Mouse (Mus musculus) forebrain, embryonic 14.5 days (tissue): Measurements from ENCODE around the gene Uba7. TPM values are rescaled to one million over a fixed set of nuclear protein-coding genes. Genes with fewer than 3 reads are reported as not detected.

Experiments used
- ATAC-seq: fragments of 200-750 bp; cut with Nextera tagmentation; 2 replicates; pipeline ENCODE4 v1.8.0; 2017; ENCODE audit warnings: mild to moderate bottlenecking, moderate library complexity
- DNase-seq: peaks from one replicate; pipeline ENCODE4 v3.0.0-alpha.2; 2015; ENCODE audit warnings: low spot score
- H3K27ac ChIP-seq: fragments of 300-500 bp; sonication (generic); 2 replicates; pipeline ENCODE4 v1.5.1; 2014; ENCODE audit warnings: low read depth, mild to moderate bottlenecking, control low read depth, low read length, moderate library complexity
- H3K27me3 ChIP-seq: fragments of 300-500 bp; sonication (generic); replicated peaks from 2 replicates; pipeline ENCODE4 v1.6.1; 2014; ENCODE audit warnings: low read length, control low read depth, mixed read lengths; ENCODE audit not compliant: control insufficient read depth, insufficient read depth
- H3K36me3 ChIP-seq: fragments of 300-500 bp; sonication (generic); 2 replicates; pipeline ENCODE4 v1.6.1; 2014; ENCODE audit warnings: low read length, control low read depth; ENCODE audit not compliant: control insufficient read depth, insufficient read depth
- H3K4me1 ChIP-seq: fragments of 300-500 bp; sonication (generic); 2 replicates; pipeline ENCODE4 v1.6.1; 2014; ENCODE audit warnings: antibody characterized with exemption, low read length, control low read depth; ENCODE audit not compliant: control insufficient read depth, insufficient read depth
- H3K4me2 ChIP-seq: fragments of 300-500 bp; sonication (generic); 2 replicates; pipeline ENCODE4 v1.6.1; 2014; ENCODE audit warnings: mild to moderate bottlenecking, control low read depth, low read length
- H3K4me3 ChIP-seq: fragments of 300-500 bp; sonication (generic); 2 replicates; pipeline ENCODE4 v1.5.1; 2014; ENCODE audit warnings: low read depth, low read length, control low read depth
- H3K9ac ChIP-seq: fragments of 300-500 bp; sonication (generic); 2 replicates; pipeline ENCODE4 v1.6.1; 2014; ENCODE audit warnings: mild to moderate bottlenecking, low read length, control low read depth, moderate library complexity
- H3K9me3 ChIP-seq: fragments of 300-500 bp; sonication (generic); replicated peaks from 2 replicates; pipeline ENCODE4 v1.6.1; 2016; ENCODE audit warnings: low read length, control low read depth, mixed read lengths; ENCODE audit not compliant: control insufficient read depth
- WGBS: fragments of 180-500 bp; shearing (Covaris S2); extraction: QIAGEN DNeasy Blood & Tissue Kit; methylation state at CpG from one replicate; pipeline ENCODE4 v1.1.7; 2014; 5-methylcytosine and 5-hydroxymethylcytosine counted together
- polyA plus RNA-seq: library from polyadenylated mRNA; unstranded; fragments of >200 nt; fragmentation: Nextera tagmentation; extraction: Ambion mirVana; gene quantifications from 2 replicates; pipeline ENCODE4 v1.2.1, GENCODE M21; 2014

Gene Uba7
- polyA plus RNA-seq, 1 experiment from 2014 or later, result 4.7 TPM

DNA sequence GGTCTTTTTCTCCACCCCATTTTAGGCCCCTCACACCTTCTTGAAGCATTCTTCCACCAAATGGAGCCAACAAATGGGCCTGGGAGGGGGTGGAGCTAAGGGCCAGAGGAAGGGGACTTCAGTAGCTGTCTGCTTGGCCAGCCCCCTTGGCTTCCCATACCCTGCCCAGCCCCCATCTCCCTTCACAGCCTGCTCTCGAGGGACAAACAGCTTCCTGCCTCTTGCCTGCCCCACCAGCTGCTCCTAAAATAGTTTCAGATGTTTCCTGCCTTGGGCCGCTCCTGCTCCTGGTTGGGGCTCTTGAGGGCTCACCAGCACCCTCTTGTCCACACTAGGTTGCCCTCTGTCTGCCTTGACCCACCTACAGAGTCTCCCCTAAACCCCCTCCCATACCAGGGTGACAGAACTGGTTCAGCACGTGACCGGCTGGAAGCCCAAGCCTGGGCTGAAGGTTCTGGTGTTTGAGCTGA is 8.2 kb downstream of the Uba7 start:
- WGBS, result 51% methylated on average over 4 of the region's 4 CpGs
- Histone ChIP-seq H3K9ac (no peak overlapping the region), H3K36me3 (no peaks in the 10 kb centered on the region), H3K4me3 (no peak overlapping the region), H3K4me1 (peaks cover 6% of the 10 kb centered on the region), H3K27ac (peak overlapping the region; percentile 55; the same call in 1 of the 2 replicates), H3K9me3 (no peaks in the 10 kb centered on the region), H3K27me3 (no peaks in the 10 kb centered on the region), H3K4me2 (peak overlapping the region; percentile 1; the same call in 1 of the 2 replicates)
- DNase-seq, result peak; percentile 19
- ATAC-seq, result no peak

DNA sequence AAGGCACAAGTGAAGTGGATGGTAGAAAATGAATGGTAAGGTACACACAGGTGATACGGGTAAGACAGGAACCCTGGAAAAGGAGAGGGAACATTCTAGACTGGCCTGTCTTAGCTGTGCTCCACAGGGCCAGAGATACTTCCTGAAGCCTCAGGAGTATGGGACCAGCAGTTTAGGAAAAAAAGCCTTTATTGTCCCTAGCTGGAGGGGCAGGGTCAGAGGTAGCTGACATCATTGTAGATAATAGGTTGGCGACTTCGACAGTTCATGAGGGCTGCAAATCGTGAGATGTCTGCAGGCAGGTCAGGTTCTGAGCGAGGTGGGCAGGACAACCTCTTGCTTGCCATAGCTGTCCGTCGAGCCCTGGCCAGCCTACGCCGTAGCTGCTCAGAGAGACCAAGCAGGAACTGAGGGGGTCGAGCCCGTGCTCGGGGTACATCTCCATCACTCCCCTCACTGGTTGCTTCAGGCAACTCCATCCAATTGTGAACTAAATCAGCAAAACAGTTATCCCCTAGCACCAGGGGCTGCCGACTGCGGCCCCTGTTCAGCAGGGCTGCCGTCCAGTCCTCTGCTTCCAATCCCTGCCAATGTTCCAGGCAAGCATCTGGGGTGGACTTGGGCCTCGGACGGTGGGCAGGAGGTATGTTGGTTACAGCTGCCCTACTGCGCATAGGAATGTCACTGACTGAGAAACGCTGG is 8.9 kb downstream of the Uba7 start:
- no peak for DNase-seq
- Histone ChIP-seq H3K4me2 (peak overlapping the region; percentile 84), H3K27me3 (no peaks in the 10 kb centered on the region), H3K4me1 (peaks cover 6% of the 10 kb centered on the region), H3K36me3 (no peaks in the 10 kb centered on the region), H3K27ac (no peak overlapping the region), H3K9ac (no peak overlapping the region), H3K9me3 (no peaks in the 10 kb centered on the region), H3K4me3 (no peak overlapping the region)
- WGBS, result 83% methylated on average over 19 of the region's 19 CpGs
- no peak for ATAC-seq

DNA sequence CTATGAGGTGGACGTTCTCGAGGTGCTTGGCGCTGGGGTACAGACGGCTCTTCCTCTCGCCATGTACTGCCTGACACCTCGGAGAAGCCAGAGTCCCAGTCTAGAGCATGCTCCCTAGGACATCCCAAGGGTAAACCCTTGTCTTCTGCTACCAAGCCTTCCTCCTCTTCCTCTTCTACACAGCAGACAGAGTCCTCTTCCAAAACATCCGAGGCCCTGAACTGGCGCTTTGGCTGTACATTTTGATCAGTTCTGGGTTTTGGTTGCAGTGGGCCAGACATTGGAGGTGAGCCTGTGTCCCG is 9.4 kb downstream of the Uba7 start:
- Histone ChIP-seq H3K9me3 (no peaks in the 10 kb centered on the region), H3K4me3 (peak overlapping the region; percentile 49), H3K36me3 (no peaks in the 10 kb centered on the region), H3K27ac (no peak overlapping the region), H3K9ac (peak overlapping the region; percentile 56), H3K4me2 (peak overlapping the region; percentile 84), H3K4me1 (peaks cover 6% of the 10 kb centered on the region), H3K27me3 (no peaks in the 10 kb centered on the region)
- no peak for DNase-seq
- WGBS, result 75% methylated on average over 9 of the region's 9 CpGs
- ATAC-seq, result no peak

DNA sequence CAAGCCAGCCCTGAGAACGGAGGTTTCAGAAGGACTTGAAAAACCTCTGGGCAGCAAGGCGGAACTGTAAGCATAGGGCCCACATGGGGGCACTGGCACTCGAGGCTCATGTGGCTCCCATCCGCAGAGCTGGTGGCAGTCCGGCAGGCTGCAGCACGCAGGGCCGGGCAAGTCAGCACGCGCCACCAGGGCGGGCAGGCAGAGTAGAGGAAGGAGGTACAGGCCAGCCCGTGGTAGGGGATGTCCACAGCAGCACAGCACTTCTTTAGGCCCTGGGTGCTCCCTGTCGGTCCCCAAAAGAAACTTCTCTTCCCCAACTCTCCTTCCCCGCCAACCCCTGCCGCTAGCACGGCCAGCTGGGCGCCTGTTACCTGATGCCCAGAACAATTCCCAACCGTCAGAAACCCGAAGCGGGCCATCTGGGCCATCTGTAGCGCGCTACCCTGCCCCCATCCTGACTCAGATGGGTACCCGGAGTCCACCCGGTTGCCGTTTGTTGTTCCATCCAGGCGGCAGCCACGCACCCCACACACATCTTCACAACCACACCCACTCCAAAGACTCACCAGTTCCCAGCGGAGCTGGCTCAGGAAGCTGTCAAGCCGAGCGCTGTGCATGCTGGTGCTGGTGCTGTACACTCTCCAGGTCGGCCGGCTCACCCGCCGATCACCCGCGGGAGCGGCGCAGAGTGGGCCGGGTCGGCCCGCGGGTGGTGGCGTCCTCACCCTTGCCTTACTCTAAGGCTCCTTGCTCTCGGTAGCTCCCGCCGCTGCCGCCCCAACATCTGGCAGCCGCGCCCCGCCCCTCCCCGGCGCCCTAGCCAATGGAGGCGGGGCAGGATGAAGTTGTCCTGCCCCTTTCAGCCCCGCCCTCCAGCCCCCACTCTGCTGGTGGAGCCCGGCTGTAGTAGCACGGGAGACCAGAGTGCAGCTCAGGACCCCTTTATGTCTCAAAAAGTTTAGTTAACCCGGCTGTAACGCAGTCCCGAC is 10.1 kb downstream of the Uba7 start, which contains the start of gene Inka1:
Inka1 (minus strand) TSS at position 749 of the 989 bp plus-strand sequence.
- no peaks in the 10 kb centered on the region for H3K9me3 ChIP-seq
- peaks cover 6% of the 10 kb centered on the region for H3K4me1 ChIP-seq
- peak within 1 kb of the TSS; percentile 49 for H3K4me3 ChIP-seq
- no peaks in the 10 kb centered on the region for H3K36me3 ChIP-seq
- no peak within 1 kb of the TSS for H3K27ac ChIP-seq
- ATAC-seq, result peak; percentile 80
- DNase-seq, result peak; percentile 77
- H3K4me2 ChIP-seq, result peak within 1 kb of the TSS; percentile 84
- no peaks in the 10 kb centered on the region for H3K27me3 ChIP-seq
- H3K9ac ChIP-seq, result peak within 1 kb of the TSS; percentile 56
- WGBS, result under 1% methylated on average over 57 of the region's 58 CpGs

DNA sequence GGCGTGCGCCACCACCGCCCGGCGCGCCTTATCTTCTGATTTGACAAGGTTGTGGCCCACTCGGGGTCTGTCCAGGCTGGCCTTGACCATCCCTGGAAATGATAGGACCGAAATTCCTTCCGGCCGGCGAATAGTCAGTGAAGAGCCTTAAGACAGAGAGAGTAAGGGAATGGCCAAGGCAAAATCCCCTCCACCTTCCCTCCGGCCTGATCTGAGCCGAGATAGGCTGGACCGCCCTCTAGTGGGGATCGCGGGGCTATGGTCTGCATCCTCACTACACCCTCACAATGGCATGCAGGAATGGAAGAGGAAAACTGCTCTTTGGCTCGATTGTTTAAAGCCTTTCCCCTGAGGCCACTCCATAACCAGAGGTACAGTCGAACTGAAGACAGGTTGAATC is 11.1 kb downstream of the Uba7 start:
- H3K4me2 ChIP-seq, result peak overlapping the region; percentile 84
- H3K27me3 ChIP-seq, result no peaks in the 10 kb centered on the region
- H3K9me3 ChIP-seq, result no peaks in the 10 kb centered on the region
- peak overlapping the region; percentile 49; the same call in 1 of the 2 replicates for H3K4me3 ChIP-seq
- H3K9ac ChIP-seq, result no peak overlapping the region
- H3K36me3 ChIP-seq, result no peaks in the 10 kb centered on the region
- ATAC-seq, result peak; percentile 69
- WGBS, result 7% methylated on average over 18 of the region's 18 CpGs
- peaks cover 6% of the 10 kb centered on the region for H3K4me1 ChIP-seq
- peak; percentile 83 for DNase-seq
- H3K27ac ChIP-seq, result no peak overlapping the region

DNA sequence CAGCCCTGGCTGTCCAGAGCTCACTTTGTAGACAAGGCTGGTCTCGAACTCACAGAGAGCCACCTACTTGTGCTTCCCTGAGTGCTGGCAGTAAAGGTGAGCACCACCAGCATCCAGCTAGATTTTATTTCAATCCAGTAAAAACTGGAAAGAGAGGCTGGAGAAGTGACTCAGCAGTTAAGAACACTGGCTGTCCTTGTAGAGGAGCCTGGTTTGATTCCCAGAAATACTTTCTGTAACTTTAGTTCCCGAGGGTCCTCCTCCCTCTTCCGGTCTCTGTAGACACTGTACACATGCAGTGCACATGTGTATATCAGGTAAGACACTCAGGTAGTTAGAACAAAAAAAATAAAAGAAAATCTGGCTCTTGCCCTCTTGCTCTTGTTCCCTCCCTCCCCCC is 12.6 kb downstream of the Uba7 start:
- 81% methylated on average over 3 of the region's 3 CpGs for WGBS
- Histone ChIP-seq H3K9ac (no peak overlapping the region), H3K4me3 (no peak overlapping the region), H3K9me3 (no peaks in the 10 kb centered on the region), H3K27me3 (no peaks in the 10 kb centered on the region), H3K4me2 (no peak overlapping the region), H3K27ac (no peak overlapping the region), H3K4me1 (peaks cover 4% of the 10 kb centered on the region), H3K36me3 (no peaks in the 10 kb centered on the region)
- ATAC-seq, result no peak
- DNase-seq, result no peak

DNA sequence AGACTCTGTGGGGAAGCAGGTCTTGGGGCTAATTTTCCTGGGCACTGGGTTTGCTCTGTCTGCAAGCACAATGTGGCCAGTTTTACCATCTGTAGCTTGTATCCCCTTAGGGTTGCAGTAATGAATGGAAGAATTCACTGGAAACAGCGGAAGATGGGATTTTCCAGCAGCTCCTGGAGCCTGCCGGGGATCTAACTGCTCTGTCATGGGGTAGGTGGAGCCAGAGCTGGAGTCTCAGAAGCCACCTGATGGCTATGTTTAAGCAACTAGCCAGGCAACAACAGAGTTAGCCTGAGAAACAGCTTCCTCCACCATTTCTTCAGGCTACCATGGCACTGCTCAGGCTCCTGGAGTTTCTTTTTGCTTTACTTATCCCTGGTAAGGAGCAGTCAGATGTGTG is 16.9 kb downstream of the Uba7 start, which contains the start of gene Cdhr4:
Cdhr4 (plus strand) TSS at position 301 of the 400 bp plus-strand sequence.
- Histone ChIP-seq H3K9ac (no peak within 1 kb of the TSS), H3K27ac (no peak within 1 kb of the TSS), H3K4me2 (no peak within 1 kb of the TSS), H3K4me1 (no peaks in the 10 kb centered on the region), H3K9me3 (no peaks in the 10 kb centered on the region), H3K4me3 (no peak within 1 kb of the TSS), H3K27me3 (no peaks in the 10 kb centered on the region), H3K36me3 (no peaks in the 10 kb centered on the region)
- ATAC-seq, result no peak
- 61% methylated on average over 2 of the region's 2 CpGs for WGBS
- no peak for DNase-seq

DNA sequence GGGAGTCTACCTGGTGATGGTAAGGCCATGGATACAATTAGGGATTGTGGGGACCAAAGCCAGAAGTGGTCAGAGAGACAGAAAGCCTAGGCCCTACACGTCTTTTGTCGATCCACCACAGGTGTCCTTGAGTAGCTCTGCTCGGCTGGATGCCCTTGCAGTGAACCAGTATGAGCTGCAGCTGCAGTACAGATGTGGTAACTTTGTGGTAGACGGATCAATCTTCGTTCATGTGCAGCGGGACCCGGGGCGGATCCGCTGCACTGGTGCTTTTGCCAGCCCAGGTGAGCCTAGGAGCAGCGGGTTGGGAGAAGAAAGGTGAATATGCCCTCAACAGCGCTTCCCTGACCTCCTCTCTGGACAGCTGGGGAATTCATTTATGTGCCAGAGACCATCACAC is 17.7 kb downstream of the Uba7 start:
- ATAC-seq, result no peak

More for the DNA sequence above, 17.7 kb downstream of the Uba7 start:
- no peak overlapping the region for H3K9ac ChIP-seq
- no peaks in the 10 kb centered on the region for H3K9me3 ChIP-seq
- H3K4me2 ChIP-seq, result no peak overlapping the region
- no peaks in the 10 kb centered on the region for H3K4me1 ChIP-seq
- WGBS, result 76% methylated on average over 11 of the region's 11 CpGs
- DNase-seq, result no peak
- H3K36me3 ChIP-seq, result no peaks in the 10 kb centered on the region
- no peak overlapping the region for H3K4me3 ChIP-seq
- no peak overlapping the region for H3K27ac ChIP-seq
- no peaks in the 10 kb centered on the region for H3K27me3 ChIP-seq
